Mouse (Mus musculus) heart, postnatal 0 days (tissue): ENCODE data around the gene Rcan1.

Experiments
- CTCF ChIP-seq: IDR thresholded peaks from 2 replicates; pipeline ENCODE4 v1.5.1; 2016; ENCODE audit warnings: antibody characterized with exemption, control low read depth, low read depth
- EP300 ChIP-seq: IDR thresholded peaks from 2 replicates; pipeline ENCODE4 v1.6.1; 2016; ENCODE audit warnings: antibody characterized with exemption, low read depth

GRCm38 (mm10) chr16:92470706-92471105 is at the start of gene Rcan1:
- TF ChIP-seq CTCF, result no peak
- TF ChIP-seq EP300, result no peak
